Mouse (Mus musculus): ENCODE data around the gene 4933436I01Rik. TPM values are rescaled to one million over a fixed set of nuclear protein-coding genes. Genes with fewer than 3 reads are reported as not detected.

4933436I01Rik gene
- total RNA-seq (2015) = not detected in 2 replicates
- 0.26 TPM in 1 of 2 replicates, not detected in the other for total RNA-seq (2017)

- no peak for ATAC-seq (ENCODE audit: poor library complexity, severe bottlenecking)
Observed at GRCm38 (mm10) chrX:67921350-67921749, at the start of gene 4933436I01Rik. Gene 4933436I01Rik (minus strand): TSS chrX:67921450.

GRCm38 (mm10) chrX:67924769-67925470 is 3.7 kb upstream of the 4933436I01Rik start:
- no peak for ATAC-seq (ENCODE audit: poor library complexity, severe bottlenecking)

DNA sequence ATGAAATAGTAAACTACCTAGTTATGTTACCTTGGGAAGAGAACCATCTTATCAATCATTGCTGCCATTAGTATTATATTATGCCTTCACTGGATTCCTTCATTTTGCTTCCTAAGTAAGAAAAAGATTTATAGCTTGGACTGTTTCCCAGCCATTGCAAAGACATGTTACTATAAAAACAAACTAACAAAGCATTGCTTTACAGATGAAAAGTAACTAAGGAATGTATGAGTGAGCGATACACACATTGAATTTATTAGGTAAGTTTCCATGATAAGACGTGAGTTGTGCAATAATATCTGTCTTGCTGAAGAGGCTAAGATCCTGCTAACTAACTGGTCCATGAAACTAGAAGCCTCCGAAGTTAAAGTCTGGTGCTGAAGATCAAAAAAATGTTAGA is 37.8 kb downstream of the 4933436I01Rik start:
- no peak for ATAC-seq (ENCODE audit: poor library complexity, severe bottlenecking)

Other genes starting within 250 kb of the 4933436I01Rik start
- gene Gm1140, start 227.9 kb downstream of the 4933436I01Rik start, total RNA-seq (2015) = not detected in 2 replicates
- gene Gm1140, start 227.9 kb downstream of the 4933436I01Rik start, total RNA-seq (2017) = not detected in 2 replicates
- not detected in 2 replicates for gene Gm14692, start 225.8 kb downstream of the 4933436I01Rik start, total RNA-seq (2015)
- not detected in 2 replicates for gene Gm14692, start 225.8 kb downstream of the 4933436I01Rik start, total RNA-seq (2017)

All from megakaryocyte, adult 5-6 weeks (primary cell).